Mouse (Mus musculus): ENCODE data around the gene Mlec. TPM values are rescaled to one million over a fixed set of nuclear protein-coding genes. Genes with fewer than 3 reads are reported as not detected.

Mlec gene
- polyA plus RNA-seq, 1 experiment from 2014 or later = 23.7 TPM

DNA sequence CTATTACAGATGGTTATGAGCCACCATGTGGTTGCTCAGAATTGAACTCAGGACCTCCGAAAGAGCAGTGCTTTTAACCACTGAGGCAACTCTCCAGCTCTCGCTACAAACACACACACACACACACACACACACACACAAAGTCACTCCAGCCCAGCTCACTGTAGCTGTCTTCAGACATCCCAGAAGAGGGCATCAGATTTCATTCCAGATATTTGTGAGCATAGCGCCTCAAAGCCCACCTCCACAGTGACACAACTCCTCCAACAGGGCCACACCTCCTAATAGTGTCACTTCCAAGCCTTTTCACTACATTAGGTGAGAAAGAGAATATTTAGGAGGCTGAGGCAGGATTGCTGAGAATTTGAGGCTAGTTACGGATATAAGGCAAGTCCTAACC is 18.9 kb downstream of the Mlec start:
- Histone ChIP-seq H3K36me3 (replicated peaks) (0 out of 2 replicates have a peak, but pooled peaks cover 2% of the 10 kb centered on the region), H3K4me3 (replicated peaks) (no peak overlapping the region), H3K4me1 (replicated peaks) (peaks cover 8% of the 10 kb centered on the region), H3K9ac (no peak overlapping the region), H3K27me3 (peaks cover 22% of the 10 kb centered on the region), H3K27ac (replicated peaks) (no peak overlapping the region), H3K4me2 (no peak overlapping the region), H3K9me3 (replicated peaks) (no peaks in the 10 kb centered on the region)
- ATAC-seq (ENCODE audit: insufficient read depth) = no peak
- 49% methylated on average over 4 of the region's 4 CpGs for WGBS (ENCODE audit: insufficient replicate concordance)

DNA sequence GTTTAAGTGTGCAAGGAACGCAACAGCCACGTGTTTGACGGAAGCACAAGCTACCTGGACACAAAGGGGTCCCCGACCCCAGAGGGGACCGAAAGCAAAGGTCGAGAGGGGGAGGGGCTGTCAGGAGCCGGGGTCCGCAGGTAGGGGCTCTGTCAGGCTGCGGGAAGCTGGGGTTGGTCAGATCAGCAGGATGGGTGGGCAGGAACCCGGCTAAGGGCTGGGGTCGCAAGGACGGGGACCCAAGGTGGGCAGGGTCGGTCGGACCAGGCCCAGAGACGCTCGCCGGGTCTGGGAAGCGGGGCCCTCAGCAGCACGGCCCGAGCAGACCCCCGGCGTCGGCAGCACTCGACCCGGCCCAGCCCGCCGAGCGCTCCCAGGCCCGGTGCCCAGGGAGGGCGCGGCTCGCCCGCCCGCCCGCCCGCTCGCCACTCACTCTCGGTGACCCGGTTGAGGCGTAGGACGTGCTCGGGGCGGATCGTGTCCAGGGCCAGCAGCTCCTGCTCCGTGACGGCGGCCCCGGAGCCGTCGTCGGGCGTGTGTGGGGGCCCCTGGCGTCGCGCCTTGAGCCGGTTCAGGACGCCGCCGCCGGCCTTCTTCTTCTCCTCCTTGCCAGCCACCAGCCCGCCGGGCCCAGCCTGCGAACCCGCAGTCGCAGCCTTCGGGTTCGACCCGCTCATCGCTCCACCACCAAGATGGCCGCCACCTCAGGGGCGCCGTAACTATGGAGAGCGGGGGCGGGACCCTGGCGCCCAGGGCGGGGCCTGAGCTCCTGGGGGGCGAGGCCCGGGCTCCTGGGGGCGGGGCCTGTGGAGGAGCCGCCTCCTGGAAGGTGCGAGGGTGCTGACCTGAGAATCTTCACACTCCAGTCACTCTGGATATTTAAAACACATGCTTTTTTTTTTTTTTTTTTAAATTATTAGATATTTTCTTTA is 23.5 kb downstream of the Mlec start, which contains the start of gene Unc119b:
TSS of gene Unc119b (minus strand) at position 742 of the 932 bp plus-strand sequence.
- peaks cover 22% of the 10 kb centered on the region for H3K27me3 ChIP-seq
- H3K27ac ChIP-seq (replicated peaks) = 0 out of 2 replicates have a peak within 1 kb of the TSS, but pooled peaks have one; percentile 33
- H3K4me2 ChIP-seq = peak within 1 kb of the TSS; percentile 97
- no peaks in the 10 kb centered on the region for H3K9me3 ChIP-seq (replicated peaks)
- WGBS (ENCODE audit: insufficient replicate concordance) = under 1% methylated on average over 76 of the region's 81 CpGs
- ATAC-seq (ENCODE audit: insufficient read depth) = peak; percentile 94
- H3K4me1 ChIP-seq (replicated peaks) = peaks cover 24% of the 10 kb centered on the region
- H3K9ac ChIP-seq = peak within 1 kb of the TSS; percentile 77
- H3K36me3 ChIP-seq (replicated peaks) = peaks cover 4% of the 10 kb centered on the region
- H3K4me3 ChIP-seq (replicated peaks) = peak within 1 kb of the TSS; percentile 85

- Histone ChIP-seq H3K4me3 (replicated peaks) (peak overlapping the region; percentile 85), H3K27me3 (peaks cover 22% of the 10 kb centered on the region), H3K9ac (no peak overlapping the region), H3K4me1 (replicated peaks) (peaks cover 24% of the 10 kb centered on the region), H3K4me2 (peak overlapping the region; percentile 97), H3K27ac (replicated peaks) (no peak overlapping the region), H3K9me3 (replicated peaks) (no peaks in the 10 kb centered on the region), H3K36me3 (replicated peaks) (peaks cover 7% of the 10 kb centered on the region)
- ATAC-seq (ENCODE audit: insufficient read depth) = no peak
- WGBS (ENCODE audit: insufficient replicate concordance) = 59% methylated on average over 6 of the region's 6 CpGs
These were observed 24.5 kb downstream of the Mlec start for GRCm38 (mm10) chr5:115133358-115134066.

- no peak overlapping the region for H3K27ac ChIP-seq (replicated peaks)
- no peak overlapping the region for H3K4me3 ChIP-seq (replicated peaks)
- H3K4me1 ChIP-seq (replicated peaks) = peaks cover 24% of the 10 kb centered on the region
- no peak overlapping the region for H3K9ac ChIP-seq
- peaks cover 17% of the 10 kb centered on the region for H3K27me3 ChIP-seq
- 82% methylated on average over 8 of the region's 8 CpGs for WGBS (ENCODE audit: insufficient replicate concordance)
- H3K36me3 ChIP-seq (replicated peaks) = peaks cover 7% of the 10 kb centered on the region
- no peak for ATAC-seq (ENCODE audit: insufficient read depth)
- no peak overlapping the region for H3K4me2 ChIP-seq
- H3K9me3 ChIP-seq (replicated peaks) = no peaks in the 10 kb centered on the region
These were observed 25.5 kb downstream of the Mlec start for GRCm38 (mm10) chr5:115132465-115132864.

GRCm38 (mm10) chr5:115129328-115129727 is 28.7 kb downstream of the Mlec start:
- WGBS (ENCODE audit: insufficient replicate concordance) = 80% methylated on average over 6 of the region's 6 CpGs
- Histone ChIP-seq H3K27me3 (no peaks in the 10 kb centered on the region), H3K27ac (replicated peaks) (no peak overlapping the region), H3K9me3 (replicated peaks) (no peaks in the 10 kb centered on the region), H3K4me2 (no peak overlapping the region), H3K9ac (no peak overlapping the region), H3K4me1 (replicated peaks) (peaks cover 18% of the 10 kb centered on the region), H3K36me3 (replicated peaks) (peaks cover 20% of the 10 kb centered on the region), H3K4me3 (replicated peaks) (no peak overlapping the region)
- ATAC-seq (ENCODE audit: insufficient read depth) = no peak

DNA sequence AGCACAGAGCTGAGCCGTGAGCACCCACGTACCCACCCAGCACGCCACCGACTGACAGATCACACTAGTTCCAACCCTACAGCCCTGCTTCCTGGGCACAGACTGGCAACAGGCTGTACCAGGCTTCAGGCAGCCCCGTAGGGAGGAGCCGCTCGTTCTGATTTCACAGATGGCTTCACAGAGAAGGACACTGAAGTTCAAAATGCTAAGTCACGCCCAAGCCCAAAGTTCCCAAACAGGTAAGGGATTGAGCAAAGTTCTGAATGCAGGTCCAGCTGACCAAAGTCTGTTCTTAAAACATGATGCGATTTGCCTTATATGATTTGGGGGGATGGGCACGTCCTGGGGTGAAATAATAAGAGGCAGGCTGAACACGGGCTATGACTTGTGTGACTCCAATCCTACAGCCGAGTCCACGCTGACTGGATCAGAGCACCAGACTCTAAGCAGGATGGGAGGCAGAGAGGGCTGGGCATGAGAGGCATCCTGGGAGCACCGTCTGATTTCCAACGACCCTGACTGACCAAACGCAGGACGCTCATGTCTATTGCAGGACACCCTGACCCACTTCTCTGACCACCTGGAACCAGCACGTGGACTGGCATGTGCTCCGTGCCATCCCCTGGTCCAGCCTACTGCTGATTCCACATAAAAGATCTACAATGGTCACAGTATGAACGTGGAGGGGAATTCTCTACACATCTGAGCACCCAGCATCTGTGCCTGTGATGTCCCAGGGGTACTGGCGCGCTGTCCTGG is 30.4 kb downstream of the Mlec start:
- H3K4me3 ChIP-seq (replicated peaks) = no peak overlapping the region
- H3K4me1 ChIP-seq (replicated peaks) = 0 out of 2 replicates have a peak, but pooled peaks cover 1% of the 10 kb centered on the region
- H3K9ac ChIP-seq = no peak overlapping the region
- no peak for ATAC-seq (ENCODE audit: insufficient read depth)
- H3K9me3 ChIP-seq (replicated peaks) = no peaks in the 10 kb centered on the region
- H3K36me3 ChIP-seq (replicated peaks) = peaks cover 20% of the 10 kb centered on the region
- WGBS (ENCODE audit: insufficient replicate concordance) = 86% methylated on average over 22 of the region's 22 CpGs
- H3K27me3 ChIP-seq = no peaks in the 10 kb centered on the region
- H3K4me2 ChIP-seq = no peak overlapping the region
- no peak overlapping the region for H3K27ac ChIP-seq (replicated peaks)

- no peaks in the 10 kb centered on the region for H3K27me3 ChIP-seq
- no peak for ATAC-seq (ENCODE audit: insufficient read depth)
- H3K9me3 ChIP-seq (replicated peaks) = no peaks in the 10 kb centered on the region
- no peak overlapping the region for H3K9ac ChIP-seq
- H3K36me3 ChIP-seq (replicated peaks) = peaks cover 20% of the 10 kb centered on the region
- peaks cover 4% of the 10 kb centered on the region for H3K4me1 ChIP-seq (replicated peaks)
- no peak overlapping the region for H3K27ac ChIP-seq (replicated peaks)
- WGBS (ENCODE audit: insufficient replicate concordance) = 79% methylated on average over 28 of the region's 28 CpGs
- no peak overlapping the region for H3K4me2 ChIP-seq
- H3K4me3 ChIP-seq (replicated peaks) = no peak overlapping the region
These were observed 31.2 kb downstream of the Mlec start for GRCm38 (mm10) chr5:115126578-115127312.

DNA sequence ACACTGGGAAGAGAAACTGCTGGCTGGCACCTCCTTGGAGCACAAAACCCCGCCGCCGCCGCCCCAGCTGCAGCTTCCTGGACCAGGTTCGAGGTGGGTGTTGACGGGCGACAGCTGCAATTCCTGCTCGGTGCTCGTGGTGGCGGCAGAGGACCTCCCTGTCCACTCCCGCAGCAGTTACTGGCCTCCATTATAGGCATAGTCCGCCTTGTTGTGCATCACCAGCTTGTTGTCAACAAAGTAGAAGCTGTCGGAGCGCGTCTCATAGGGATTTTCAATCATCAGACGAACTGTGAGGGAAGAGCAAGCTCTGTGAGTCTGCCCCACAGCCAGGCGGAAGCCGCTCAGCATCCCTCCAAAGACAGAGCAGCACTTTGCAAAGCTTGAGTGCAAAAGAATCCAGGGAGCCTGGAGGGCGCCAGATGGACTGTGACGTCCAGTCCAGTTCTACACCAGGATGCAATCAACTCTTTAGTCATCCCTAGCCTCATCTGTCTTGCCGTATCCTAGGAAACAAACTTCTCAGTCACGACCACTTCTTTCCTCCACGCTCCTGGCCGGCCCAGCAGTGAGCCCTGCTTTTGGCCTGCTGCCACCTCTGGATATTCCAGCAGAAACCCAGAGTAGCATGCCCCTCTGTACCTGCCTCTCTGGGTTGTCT is 32.6 kb downstream of the Mlec start:
- Histone ChIP-seq H3K27ac (replicated peaks) (no peak overlapping the region), H3K27me3 (no peaks in the 10 kb centered on the region), H3K4me1 (replicated peaks) (peaks cover 7% of the 10 kb centered on the region), H3K36me3 (replicated peaks) (peaks cover 20% of the 10 kb centered on the region), H3K4me3 (replicated peaks) (no peak overlapping the region), H3K9me3 (replicated peaks) (no peaks in the 10 kb centered on the region), H3K9ac (no peak overlapping the region), H3K4me2 (no peak overlapping the region)
- peak; percentile 37; the same call in 1 of the 2 replicates for ATAC-seq (ENCODE audit: insufficient read depth)
- 35% methylated on average over 24 of the region's 24 CpGs for WGBS (ENCODE audit: insufficient replicate concordance)

GRCm38 (mm10) chr5:115124690-115125089 is 33.3 kb downstream of the Mlec start:
- Histone ChIP-seq H3K4me1 (replicated peaks) (peaks cover 8% of the 10 kb centered on the region), H3K36me3 (replicated peaks) (peaks cover 17% of the 10 kb centered on the region), H3K9ac (no peak overlapping the region), H3K9me3 (replicated peaks) (no peaks in the 10 kb centered on the region), H3K27ac (replicated peaks) (no peak overlapping the region), H3K4me2 (no peak overlapping the region), H3K27me3 (no peaks in the 10 kb centered on the region), H3K4me3 (replicated peaks) (no peak overlapping the region)
- WGBS (ENCODE audit: insufficient replicate concordance) = 79% methylated on average over 6 of the region's 6 CpGs
- ATAC-seq (ENCODE audit: insufficient read depth) = no peak

- 85% methylated on average over 5 of the region's 5 CpGs for WGBS (ENCODE audit: insufficient replicate concordance)
- Histone ChIP-seq H3K36me3 (replicated peaks) (peaks cover 16% of the 10 kb centered on the region), H3K4me1 (replicated peaks) (peaks cover 31% of the 10 kb centered on the region), H3K4me2 (no peak overlapping the region), H3K9ac (no peak overlapping the region), H3K9me3 (replicated peaks) (no peaks in the 10 kb centered on the region), H3K4me3 (replicated peaks) (no peak overlapping the region), H3K27me3 (no peaks in the 10 kb centered on the region), H3K27ac (replicated peaks) (no peak overlapping the region)
- no peak for ATAC-seq (ENCODE audit: insufficient read depth)
These were observed 37.0 kb downstream of the Mlec start for GRCm38 (mm10) chr5:115120978-115121377.

Data from liver, embryonic 15.5 days (tissue).